Comparison of ENCODE assay signal across 13 mouse cellular contexts in genomic region chr10:68127104-68127503, GRCm38 (mm10).
DNase-seq lines count a peak whose midpoint lies in the region; ATAC-seq and TF ChIP-seq lines count a peak whose summit lies in the region.
"Had no signal": no experiment of that assay in that cellular context is flagged by ENCODE, and none has a peak within 500 bp of the region (broad histone marks: within the 10 kb centered on the region; RNA-seq: fewer than 3 reads in every experiment).

No protein-coding gene starts in this region.

- no peak overlapping the region for H3K9ac ChIP-seq in embryonic facial prominence, embryonic 13.5 days
- H3K9ac ChIP-seq in liver, embryonic 15.5 days, result no peak overlapping the region
- no peak overlapping the region for H3K9ac ChIP-seq in liver, embryonic 12.5 days
- H3K9ac ChIP-seq in liver, postnatal 0 days (replicated peaks), result no peak overlapping the region
- no peak overlapping the region for H3K9ac ChIP-seq in forebrain, embryonic 13.5 days
- H3K9ac ChIP-seq: embryonic facial prominence, embryonic 12.5 days; limb, embryonic 12.5 days had no signal

- 66% methylated on average over 2 of the region's 2 CpGs for WGBS in embryonic facial prominence, embryonic 13.5 days
- 74% methylated on average over 2 of the region's 2 CpGs for WGBS in embryonic facial prominence, embryonic 10.5 days
- 21% methylated on average over 2 of the region's 2 CpGs for WGBS in liver, embryonic 15.5 days (ENCODE audit: insufficient replicate concordance)
- 29% methylated on average over 2 of the region's 2 CpGs for WGBS in liver, embryonic 12.5 days (ENCODE audit: insufficient replicate concordance)
- 26% methylated on average over 2 of the region's 2 CpGs for WGBS in liver, postnatal 0 days (ENCODE audit: insufficient replicate concordance)
- WGBS in forebrain, embryonic 13.5 days, result 83% methylated on average over 2 of the region's 2 CpGs

- DNase-seq in embryonic facial prominence, embryonic 10.5 days (ENCODE audit: low spot score), result no peak
- DNase-seq in adipocyte (ENCODE audit: low spot score), result peak; percentile 56
- no peak for DNase-seq in liver, postnatal 0 days
- DNase-seq in left cerebral cortex, adult 11 months (ENCODE audit: low spot score), result no peak
- DNase-seq: cerebellum, adult 9-11 months; kidney, adult 9 months; layer of hippocampus, adult 9-11 months had no signal

- no peak for TF ChIP-seq CTCF in liver, postnatal 0 days (IDR thresholded peaks at IDR 0.05; ENCODE audit: low read depth)

- H3K4me3 ChIP-seq in embryonic facial prominence, embryonic 13.5 days, result no peak overlapping the region
- no peak overlapping the region for H3K4me3 ChIP-seq in embryonic facial prominence, embryonic 10.5 days
- H3K4me3 ChIP-seq in liver, embryonic 15.5 days (replicated peaks), result no peak overlapping the region
- H3K4me3 ChIP-seq in liver, embryonic 12.5 days, result no peak overlapping the region
- no peak overlapping the region for H3K4me3 ChIP-seq in liver, postnatal 0 days (ENCODE audit: low read depth, low read length)
- H3K4me3 ChIP-seq in forebrain, embryonic 13.5 days, result no peak overlapping the region
- H3K4me3 ChIP-seq: embryonic facial prominence, embryonic 12.5 days; limb, embryonic 12.5 days had no signal

- no peak overlapping the region for H3K4me2 ChIP-seq in embryonic facial prominence, embryonic 13.5 days
- no peak overlapping the region for H3K4me2 ChIP-seq in liver, embryonic 15.5 days
- H3K4me2 ChIP-seq in liver, embryonic 12.5 days, result no peak overlapping the region
- no peak overlapping the region for H3K4me2 ChIP-seq in liver, postnatal 0 days (ENCODE audit: low read depth, low read length)
- no peak overlapping the region for H3K4me2 ChIP-seq in forebrain, embryonic 13.5 days
- H3K4me2 ChIP-seq: embryonic facial prominence, embryonic 12.5 days; limb, embryonic 12.5 days had no signal

- peaks cover 47% of the 10 kb centered on the region for H3K4me1 ChIP-seq in embryonic facial prominence, embryonic 13.5 days
- peaks cover 44% of the 10 kb centered on the region for H3K4me1 ChIP-seq in embryonic facial prominence, embryonic 10.5 days
- peaks cover 47% of the 10 kb centered on the region for H3K4me1 ChIP-seq in liver, embryonic 15.5 days (replicated peaks)
- peaks cover 26% of the 10 kb centered on the region for H3K4me1 ChIP-seq in liver, embryonic 12.5 days
- peaks cover 42% of the 10 kb centered on the region for H3K4me1 ChIP-seq in liver, postnatal 0 days (ENCODE audit: insufficient read depth)
- 0 out of 2 replicates have a peak, but pooled peaks cover 9% of the 10 kb centered on the region for H3K4me1 ChIP-seq in forebrain, embryonic 13.5 days

- no peaks in the 10 kb centered on the region for H3K27me3 ChIP-seq in embryonic facial prominence, embryonic 13.5 days
- no peaks in the 10 kb centered on the region for H3K27me3 ChIP-seq in embryonic facial prominence, embryonic 10.5 days (replicated peaks; ENCODE audit: low read depth, poor library complexity, severe bottlenecking)
- no peaks in the 10 kb centered on the region for H3K27me3 ChIP-seq in liver, embryonic 15.5 days
- H3K27me3 ChIP-seq in liver, embryonic 12.5 days (replicated peaks), result no peaks in the 10 kb centered on the region
- no peaks in the 10 kb centered on the region for H3K27me3 ChIP-seq in liver, postnatal 0 days (ENCODE audit: insufficient read depth, low read length)
- no peaks in the 10 kb centered on the region for H3K27me3 ChIP-seq in forebrain, embryonic 13.5 days
- H3K27me3 ChIP-seq: embryonic facial prominence, embryonic 12.5 days; limb, embryonic 12.5 days had no signal

- H3K27ac ChIP-seq in embryonic facial prominence, embryonic 13.5 days, result 0 out of 2 replicates have a peak overlapping the region, but pooled peaks have one; percentile 35
- no peak overlapping the region for H3K27ac ChIP-seq in embryonic facial prominence, embryonic 10.5 days (replicated peaks)
- peak overlapping the region; percentile 53; the same call in 1 of the 2 replicates for H3K27ac ChIP-seq in liver, embryonic 15.5 days (replicated peaks)
- no peak overlapping the region for H3K27ac ChIP-seq in liver, embryonic 12.5 days
- H3K27ac ChIP-seq in liver, postnatal 0 days (ENCODE audit: low read depth), result peak overlapping the region; percentile 66
- no peak overlapping the region for H3K27ac ChIP-seq in forebrain, embryonic 13.5 days
- H3K27ac ChIP-seq: limb, embryonic 12.5 days had no signal

- no peak for ATAC-seq in embryonic facial prominence, embryonic 13.5 days (ENCODE audit: insufficient number of reproducible peaks, insufficient read depth, low FRiP score, low TSS enrichment, low read depth)
- ATAC-seq in liver, embryonic 15.5 days (ENCODE audit: insufficient read depth), result no peak
- no peak for ATAC-seq in liver, embryonic 12.5 days
- ATAC-seq in liver, postnatal 0 days, result no peak
- no peak for ATAC-seq in forebrain, embryonic 13.5 days

- H3K9me3 ChIP-seq in embryonic facial prominence, embryonic 13.5 days, result no peaks in the 10 kb centered on the region
- no peaks in the 10 kb centered on the region for H3K9me3 ChIP-seq in embryonic facial prominence, embryonic 10.5 days
- H3K9me3 ChIP-seq in liver, embryonic 15.5 days (replicated peaks), result no peaks in the 10 kb centered on the region
- no peaks in the 10 kb centered on the region for H3K9me3 ChIP-seq in liver, embryonic 12.5 days (replicated peaks)
- no peaks in the 10 kb centered on the region for H3K9me3 ChIP-seq in liver, postnatal 0 days (ENCODE audit: low read length)
- no peaks in the 10 kb centered on the region for H3K9me3 ChIP-seq in forebrain, embryonic 13.5 days (replicated peaks)
- H3K9me3 ChIP-seq: embryonic facial prominence, embryonic 12.5 days; limb, embryonic 12.5 days had no signal

- H3K36me3 ChIP-seq in embryonic facial prominence, embryonic 13.5 days, result peaks cover 34% of the 10 kb centered on the region
- H3K36me3 ChIP-seq in embryonic facial prominence, embryonic 10.5 days (replicated peaks), result peaks cover 15% of the 10 kb centered on the region
- H3K36me3 ChIP-seq in liver, embryonic 15.5 days (replicated peaks), result peaks cover 12% of the 10 kb centered on the region; the same call in 1 of the 2 replicates
- H3K36me3 ChIP-seq in liver, embryonic 12.5 days, result 0 out of 2 replicates have a peak, but pooled peaks cover 6% of the 10 kb centered on the region
- H3K36me3 ChIP-seq in liver, postnatal 0 days (replicated peaks; ENCODE audit: insufficient read depth, low read length), result peaks cover 19% of the 10 kb centered on the region
- H3K36me3 ChIP-seq in forebrain, embryonic 13.5 days (ENCODE audit: poor library complexity, severe bottlenecking), result no peaks in the 10 kb centered on the region

- TF ChIP-seq EP300 in liver, postnatal 0 days (IDR thresholded peaks at IDR 0.05; ENCODE audit: low read depth), result no peak

Comparison
In these comparisons a context has a peak if more than half of its experiments do, and no peak if none do; other contexts are left out.
1. H3K27ac ChIP-seq: peak in embryonic facial prominence, embryonic 13.5 days (single experiment), liver, embryonic 15.5 days (single experiment) and liver, postnatal 0 days (single experiment); none in embryonic facial prominence, embryonic 10.5 days (single experiment), liver, embryonic 12.5 days (single experiment) and forebrain, embryonic 13.5 days (single experiment).